Mouse (Mus musculus): ENCODE measurements around the gene Cdyl. TPM values are rescaled to one million over a fixed set of nuclear protein-coding genes. Genes with fewer than 3 reads are reported as not detected.

Gene Cdyl
- polyA plus RNA-seq, 1 experiment: 2.8 TPM

DNA sequence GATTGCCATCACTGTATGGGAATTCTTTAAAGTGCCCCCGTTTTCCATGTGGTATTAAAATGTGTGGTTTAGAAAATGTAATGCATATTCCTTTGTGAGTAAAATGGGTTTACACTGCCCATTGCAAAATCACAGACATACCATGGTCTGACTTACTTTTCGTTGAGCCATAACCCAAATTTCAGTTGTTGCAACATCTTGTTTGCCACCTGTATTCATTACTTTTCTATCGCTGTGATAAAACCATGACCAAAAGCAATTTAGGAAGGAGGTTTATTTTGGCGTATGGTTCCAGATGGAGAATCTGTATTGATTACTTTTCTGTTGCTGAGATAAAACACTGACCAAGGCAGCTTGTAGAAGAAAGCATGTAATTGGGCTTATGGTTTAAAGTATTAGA is 124.6 kb downstream of the Cdyl start:
- no peak overlapping the region for H3K4me3 ChIP-seq (ENCODE audit: insufficient read depth, low read depth, low read length)
- TF ChIP-seq CTCF (conservative IDR thresholded peaks at IDR 0.05; ENCODE audit: insufficient read depth, insufficient read length, low read depth, low read length): no peak
- TF ChIP-seq POLR2A (IDR thresholded peaks at IDR 0.05; ENCODE audit: low read depth, low read length): no peak
- peaks cover 6% of the 10 kb centered on the region; the same call in 1 of the 2 replicates for H3K4me1 ChIP-seq (ENCODE audit: control insufficient read depth, insufficient read depth, low read length)
- 83% methylated on average over 4 of the region's 4 CpGs for WGBS
- no peaks in the 10 kb centered on the region for H3K36me3 ChIP-seq (ENCODE audit: control insufficient read depth, insufficient read depth, low read length)
- H3K27ac ChIP-seq (ENCODE audit: insufficient read depth, low read depth, low read length): no peak overlapping the region
- no peaks in the 10 kb centered on the region for H3K27me3 ChIP-seq (replicated peaks; ENCODE audit: control insufficient read depth, insufficient read depth, low read length)
- DNase-seq: no peak

DNA sequence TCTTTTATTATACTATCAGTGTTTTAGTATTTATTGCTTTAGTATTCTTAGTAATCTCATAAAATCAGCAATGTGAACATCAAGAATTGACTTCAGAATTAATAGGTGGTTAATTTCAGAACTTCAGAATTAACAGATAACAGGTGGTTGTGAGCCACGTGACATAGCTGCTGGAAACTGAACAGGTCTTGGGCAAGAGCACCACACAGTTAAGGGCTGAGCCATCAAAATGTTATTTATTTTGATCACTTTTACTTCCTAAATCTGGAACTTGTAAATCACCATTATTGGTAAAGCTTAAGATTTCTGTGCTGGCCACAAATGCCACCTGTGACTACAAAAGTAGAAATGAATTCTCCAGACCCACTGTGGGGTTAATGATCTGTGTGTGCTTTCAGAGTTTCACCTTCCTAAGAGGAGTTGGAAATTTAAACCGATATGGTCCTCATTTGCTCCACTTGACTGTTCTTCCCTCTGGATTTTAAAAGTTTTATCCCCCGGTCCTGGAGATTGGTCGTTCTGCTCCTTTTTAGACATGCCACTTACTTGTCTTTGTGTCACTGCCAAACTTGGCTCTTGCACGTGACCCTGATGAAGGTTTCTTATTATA is 125.8 kb downstream of the Cdyl start:
- Histone ChIP-seq H3K4me3 (ENCODE audit: insufficient read depth, low read depth, low read length) (no peak overlapping the region), H3K27me3 (replicated peaks; ENCODE audit: control insufficient read depth, insufficient read depth, low read length) (no peaks in the 10 kb centered on the region), H3K27ac (ENCODE audit: insufficient read depth, low read depth, low read length) (no peak overlapping the region), H3K4me1 (ENCODE audit: control insufficient read depth, insufficient read depth, low read length) (peaks cover 4% of the 10 kb centered on the region; the same call in 1 of the 2 replicates), H3K36me3 (ENCODE audit: control insufficient read depth, insufficient read depth, low read length) (no peaks in the 10 kb centered on the region)
- no peak for TF ChIP-seq POLR2A (IDR thresholded peaks at IDR 0.05; ENCODE audit: low read depth, low read length)
- TF ChIP-seq CTCF (conservative IDR thresholded peaks at IDR 0.05; ENCODE audit: insufficient read depth, insufficient read length, low read depth, low read length): no peak
- no peak for DNase-seq
- 53% methylated on average over 5 of the region's 5 CpGs for WGBS

DNA sequence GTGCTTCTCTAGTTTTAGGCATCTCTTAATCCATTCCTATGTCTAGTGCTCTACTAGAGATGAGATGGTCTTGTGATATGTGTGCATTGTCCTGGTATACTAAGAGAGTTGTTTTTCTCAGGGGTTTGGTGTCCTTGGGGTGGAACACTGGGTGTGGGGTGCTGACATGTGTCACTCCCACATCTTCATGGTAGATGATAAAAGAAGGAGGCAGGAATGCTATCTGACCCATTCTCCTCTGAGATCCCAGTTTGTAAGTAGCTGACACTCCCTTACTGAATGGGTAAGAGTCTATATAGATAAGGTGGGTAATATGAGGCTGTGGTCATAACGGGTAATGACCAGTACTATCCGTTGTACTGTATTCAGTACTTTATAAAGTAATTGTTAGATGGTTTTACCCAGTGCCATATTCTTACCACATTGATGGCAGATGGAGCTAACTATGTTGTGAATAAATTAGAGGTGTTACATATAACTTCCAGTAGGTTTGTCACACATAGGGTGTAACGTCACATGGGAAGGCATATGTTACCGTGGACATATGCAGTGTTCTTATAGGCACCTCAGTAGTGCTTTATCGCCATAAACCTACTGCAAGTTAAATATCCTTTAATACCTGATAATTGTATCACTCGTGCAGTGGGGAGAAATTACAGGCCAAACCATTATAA is 127.2 kb downstream of the Cdyl start:
- DNase-seq: no peak
- TF ChIP-seq POLR2A (IDR thresholded peaks at IDR 0.05; ENCODE audit: low read depth, low read length) (no peak), CTCF (conservative IDR thresholded peaks at IDR 0.05; ENCODE audit: insufficient read depth, insufficient read length, low read depth, low read length) (no peak)
- Histone ChIP-seq H3K27ac (ENCODE audit: insufficient read depth, low read depth, low read length) (no peak overlapping the region), H3K4me1 (ENCODE audit: control insufficient read depth, insufficient read depth, low read length) (peaks cover 4% of the 10 kb centered on the region; the same call in 1 of the 2 replicates), H3K4me3 (ENCODE audit: insufficient read depth, low read depth, low read length) (no peak overlapping the region), H3K36me3 (ENCODE audit: control insufficient read depth, insufficient read depth, low read length) (no peaks in the 10 kb centered on the region), H3K27me3 (replicated peaks; ENCODE audit: control insufficient read depth, insufficient read depth, low read length) (no peaks in the 10 kb centered on the region)
- WGBS: 89% methylated on average over 6 of the region's 6 CpGs

DNA sequence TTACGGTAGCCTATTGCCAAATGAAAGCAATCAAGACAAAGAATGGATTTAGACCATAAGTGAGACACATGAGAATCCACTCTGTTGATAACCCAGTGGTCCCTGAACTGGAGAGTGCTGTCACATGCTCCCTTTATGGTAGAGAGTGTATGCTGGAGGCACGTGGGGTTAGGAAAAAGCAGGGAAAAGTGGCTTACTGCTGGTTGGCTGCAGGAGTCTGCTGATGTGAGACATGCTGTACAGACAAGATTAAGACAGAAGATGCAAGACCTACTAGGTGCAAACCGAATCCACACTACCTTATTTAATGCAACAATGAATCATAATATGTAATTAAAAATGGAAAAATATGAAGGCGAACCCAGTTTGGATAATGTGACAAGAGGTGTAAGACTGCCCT is 129.9 kb downstream of the Cdyl start:
- Histone ChIP-seq H3K27ac (ENCODE audit: insufficient read depth, low read depth, low read length) (no peak overlapping the region), H3K4me1 (ENCODE audit: control insufficient read depth, insufficient read depth, low read length) (peaks cover 2% of the 10 kb centered on the region; the same call in 1 of the 2 replicates), H3K4me3 (ENCODE audit: insufficient read depth, low read depth, low read length) (no peak overlapping the region), H3K36me3 (ENCODE audit: control insufficient read depth, insufficient read depth, low read length) (no peaks in the 10 kb centered on the region), H3K27me3 (replicated peaks; ENCODE audit: control insufficient read depth, insufficient read depth, low read length) (no peaks in the 10 kb centered on the region)
- DNase-seq: no peak
- TF ChIP-seq POLR2A (IDR thresholded peaks at IDR 0.05; ENCODE audit: low read depth, low read length) (no peak), CTCF (conservative IDR thresholded peaks at IDR 0.05; ENCODE audit: insufficient read depth, insufficient read length, low read depth, low read length) (no peak)
- 94% methylated on average over 4 of the region's 4 CpGs for WGBS

DNA sequence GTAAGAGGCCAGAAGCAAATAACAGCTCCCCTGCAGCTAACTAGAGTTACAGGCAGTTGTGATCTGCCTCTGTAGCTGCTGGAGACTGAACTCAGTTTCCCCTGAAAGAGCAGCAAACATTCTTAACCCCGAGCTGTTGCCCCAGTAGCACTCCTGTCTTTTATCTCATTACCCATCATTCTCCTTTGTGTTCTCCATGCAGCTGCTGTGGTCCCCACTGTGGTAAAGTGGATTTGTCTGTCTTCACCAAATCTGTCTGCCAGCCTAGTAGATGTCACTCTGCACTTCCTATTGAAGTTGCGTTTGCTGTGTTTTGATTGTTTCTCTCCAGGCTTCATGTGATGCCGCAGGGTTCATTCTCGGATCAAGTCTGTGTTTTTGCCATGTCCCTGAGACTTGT is 130.8 kb downstream of the Cdyl start:
- no peak for TF ChIP-seq POLR2A (IDR thresholded peaks at IDR 0.05; ENCODE audit: low read depth, low read length)
- no peak for TF ChIP-seq CTCF (conservative IDR thresholded peaks at IDR 0.05; ENCODE audit: insufficient read depth, insufficient read length, low read depth, low read length)
- WGBS: 76% methylated on average over 4 of the region's 4 CpGs

DNA sequence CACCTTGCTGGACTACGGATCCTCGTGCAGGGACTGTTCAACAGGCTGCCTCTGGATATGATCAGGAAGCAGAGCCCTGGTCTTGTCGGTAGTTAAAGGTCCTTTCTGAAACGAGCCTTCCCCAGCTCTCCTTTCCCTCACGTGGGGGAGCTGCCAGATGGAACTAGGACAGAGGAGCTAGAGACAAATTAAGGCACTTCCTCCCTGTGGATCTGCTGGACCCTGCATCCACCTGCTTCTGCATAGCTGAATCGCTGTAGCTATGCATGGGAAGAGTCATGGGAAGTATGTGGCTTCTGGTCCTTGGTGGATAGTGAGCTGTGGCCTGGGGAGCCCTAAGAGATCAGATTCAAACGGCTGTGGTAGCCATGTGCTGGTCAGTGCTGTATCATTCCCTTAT is 134.7 kb downstream of the Cdyl start:
- Histone ChIP-seq H3K36me3 (ENCODE audit: control insufficient read depth, insufficient read depth, low read length) (no peaks in the 10 kb centered on the region), H3K27ac (ENCODE audit: insufficient read depth, low read depth, low read length) (no peak overlapping the region), H3K4me3 (ENCODE audit: insufficient read depth, low read depth, low read length) (no peak overlapping the region), H3K4me1 (ENCODE audit: control insufficient read depth, insufficient read depth, low read length) (no peaks in the 10 kb centered on the region), H3K27me3 (replicated peaks; ENCODE audit: control insufficient read depth, insufficient read depth, low read length) (no peaks in the 10 kb centered on the region)
- no peak for DNase-seq
- WGBS: 52% methylated on average over 7 of the region's 7 CpGs
- no peak for TF ChIP-seq POLR2A (IDR thresholded peaks at IDR 0.05; ENCODE audit: low read depth, low read length)
- no peak for TF ChIP-seq CTCF (conservative IDR thresholded peaks at IDR 0.05; ENCODE audit: insufficient read depth, insufficient read length, low read depth, low read length)

More for the DNA sequence above, 130.8 kb downstream of the Cdyl start:
- Histone ChIP-seq H3K4me3 (ENCODE audit: insufficient read depth, low read depth, low read length) (no peak overlapping the region), H3K4me1 (ENCODE audit: control insufficient read depth, insufficient read depth, low read length) (no peaks in the 10 kb centered on the region), H3K27ac (ENCODE audit: insufficient read depth, low read depth, low read length) (no peak overlapping the region), H3K36me3 (ENCODE audit: control insufficient read depth, insufficient read depth, low read length) (no peaks in the 10 kb centered on the region), H3K27me3 (replicated peaks; ENCODE audit: control insufficient read depth, insufficient read depth, low read length) (no peaks in the 10 kb centered on the region)
- no peak for DNase-seq

DNA sequence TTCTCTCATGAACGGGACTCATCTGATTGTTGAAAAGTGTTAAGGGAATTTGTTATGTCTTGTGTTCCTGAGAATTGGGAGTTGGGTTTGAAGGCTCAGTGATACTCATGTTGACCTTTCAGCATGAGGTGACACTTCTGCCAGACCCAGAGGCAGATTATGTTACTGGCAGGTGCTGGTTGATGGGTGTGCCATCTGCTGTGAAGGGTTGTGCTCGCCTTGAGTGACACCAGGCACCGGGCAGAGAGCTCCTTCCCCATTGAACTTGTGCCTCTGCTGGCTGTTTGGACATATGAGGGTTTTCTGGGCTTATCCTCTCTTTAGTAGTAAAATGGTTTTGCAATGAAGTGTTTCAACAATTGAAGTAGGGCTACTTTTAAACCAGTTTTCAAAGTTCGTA is 135.1 kb downstream of the Cdyl start:
- no peak for DNase-seq
- Histone ChIP-seq H3K4me3 (ENCODE audit: insufficient read depth, low read depth, low read length) (no peak overlapping the region), H3K4me1 (ENCODE audit: control insufficient read depth, insufficient read depth, low read length) (no peaks in the 10 kb centered on the region), H3K36me3 (ENCODE audit: control insufficient read depth, insufficient read depth, low read length) (no peaks in the 10 kb centered on the region), H3K27ac (ENCODE audit: insufficient read depth, low read depth, low read length) (no peak overlapping the region), H3K27me3 (replicated peaks; ENCODE audit: control insufficient read depth, insufficient read depth, low read length) (no peaks in the 10 kb centered on the region)
- TF ChIP-seq POLR2A (IDR thresholded peaks at IDR 0.05; ENCODE audit: low read depth, low read length) (no peak), CTCF (conservative IDR thresholded peaks at IDR 0.05; ENCODE audit: insufficient read depth, insufficient read length, low read depth, low read length) (no peak)
- 75% methylated on average over 4 of the region's 4 CpGs for WGBS

Data from kidney, adult 2 months (tissue).